Mouse (Mus musculus): Measurements from ENCODE around the gene Dennd2a. TPM values are rescaled to one million over a fixed set of nuclear protein-coding genes. Genes with fewer than 3 reads are reported as not detected.

The Dennd2a gene
- polyA plus RNA-seq, 1 experiment = 4.3 TPM

DNA sequence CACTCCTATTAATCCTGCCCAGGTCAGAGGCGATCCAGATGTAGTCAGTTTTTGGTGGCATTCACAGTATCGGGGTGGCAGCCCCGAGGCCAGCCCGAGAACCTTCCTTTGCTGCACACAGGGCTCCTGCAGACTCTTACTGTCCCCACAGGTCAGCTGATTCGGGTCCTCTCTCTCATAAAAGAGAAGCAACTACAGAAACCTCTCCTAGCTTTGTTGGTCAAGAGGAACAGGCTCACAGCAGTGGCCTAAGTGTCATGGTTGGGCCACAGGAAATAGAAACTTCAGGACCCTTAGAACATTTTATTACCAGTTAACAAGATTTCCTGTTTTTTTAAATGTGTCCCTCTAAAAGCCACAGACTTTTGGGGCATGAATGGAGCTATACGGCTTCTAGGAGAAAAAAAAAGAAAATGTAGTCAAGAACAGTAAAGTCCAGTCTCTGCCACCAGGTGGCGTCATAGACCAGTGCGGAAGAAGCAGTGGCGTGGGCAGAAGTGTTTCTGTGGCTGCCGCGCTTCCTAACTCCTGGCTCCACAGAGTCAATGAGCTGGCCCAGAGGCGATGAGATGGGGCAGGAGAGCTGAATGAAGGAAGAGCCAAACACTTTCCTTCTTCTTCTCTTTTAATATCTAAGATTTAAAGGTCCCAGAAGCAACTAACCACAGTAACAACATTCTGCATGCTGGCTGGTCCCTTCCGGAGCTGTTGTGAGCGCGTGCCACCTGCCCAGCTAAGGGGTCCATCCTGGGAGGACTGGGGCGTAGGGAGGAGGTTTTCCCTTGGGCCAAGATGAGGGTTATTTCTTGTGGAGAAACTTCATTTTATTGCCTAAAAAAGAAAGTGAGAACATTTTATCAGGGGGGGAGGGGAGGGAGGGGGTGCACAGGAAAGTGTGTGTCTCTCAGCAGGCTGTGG lies 94.8 kb downstream of the Dennd2a start:
- TF ChIP-seq POLR2A (IDR thresholded peaks at IDR 0.05; ENCODE audit: borderline replicate concordance, low read depth, low read length) = no peak
- TF ChIP-seq CTCF (IDR thresholded peaks at IDR 0.05; ENCODE audit: low read depth, low read length) = peak; percentile 82
- no peaks in the 10 kb centered on the region for H3K4me1 ChIP-seq (ENCODE audit: control insufficient read depth, insufficient read depth, low read length)
- no peak overlapping the region for H3K27ac ChIP-seq (ENCODE audit: insufficient read depth, low read depth, low read length)
- no peak overlapping the region for H3K4me3 ChIP-seq (ENCODE audit: insufficient read depth, low read length)

DNA sequence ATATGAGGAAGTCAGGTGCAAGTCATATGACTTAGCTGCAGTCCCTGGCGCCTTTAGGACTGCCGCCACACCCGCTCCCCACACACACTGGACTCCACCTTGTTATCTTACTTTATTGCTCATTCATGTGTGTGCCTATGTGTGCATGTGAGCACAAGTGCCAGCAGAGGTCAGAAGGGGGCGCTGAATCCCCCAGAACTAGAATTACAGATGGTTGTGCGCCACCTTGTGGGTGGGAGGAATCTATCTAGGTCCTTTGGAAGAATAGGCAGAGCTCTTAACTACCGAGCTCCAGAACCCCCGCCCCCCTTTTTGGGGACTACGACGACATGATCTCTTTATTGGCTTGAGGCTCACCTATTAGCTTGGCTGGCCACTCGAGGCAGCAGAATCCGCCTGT lies 97.6 kb downstream of the Dennd2a start:
- Histone ChIP-seq H3K4me1 (ENCODE audit: control insufficient read depth, insufficient read depth, low read length) (no peaks in the 10 kb centered on the region), H3K27ac (ENCODE audit: insufficient read depth, low read depth, low read length) (no peak overlapping the region), H3K4me3 (ENCODE audit: insufficient read depth, low read length) (no peak overlapping the region)
- no peak for TF ChIP-seq POLR2A (IDR thresholded peaks at IDR 0.05; ENCODE audit: borderline replicate concordance, low read depth, low read length)
- TF ChIP-seq CTCF (IDR thresholded peaks at IDR 0.05; ENCODE audit: low read depth, low read length) = no peak

DNA sequence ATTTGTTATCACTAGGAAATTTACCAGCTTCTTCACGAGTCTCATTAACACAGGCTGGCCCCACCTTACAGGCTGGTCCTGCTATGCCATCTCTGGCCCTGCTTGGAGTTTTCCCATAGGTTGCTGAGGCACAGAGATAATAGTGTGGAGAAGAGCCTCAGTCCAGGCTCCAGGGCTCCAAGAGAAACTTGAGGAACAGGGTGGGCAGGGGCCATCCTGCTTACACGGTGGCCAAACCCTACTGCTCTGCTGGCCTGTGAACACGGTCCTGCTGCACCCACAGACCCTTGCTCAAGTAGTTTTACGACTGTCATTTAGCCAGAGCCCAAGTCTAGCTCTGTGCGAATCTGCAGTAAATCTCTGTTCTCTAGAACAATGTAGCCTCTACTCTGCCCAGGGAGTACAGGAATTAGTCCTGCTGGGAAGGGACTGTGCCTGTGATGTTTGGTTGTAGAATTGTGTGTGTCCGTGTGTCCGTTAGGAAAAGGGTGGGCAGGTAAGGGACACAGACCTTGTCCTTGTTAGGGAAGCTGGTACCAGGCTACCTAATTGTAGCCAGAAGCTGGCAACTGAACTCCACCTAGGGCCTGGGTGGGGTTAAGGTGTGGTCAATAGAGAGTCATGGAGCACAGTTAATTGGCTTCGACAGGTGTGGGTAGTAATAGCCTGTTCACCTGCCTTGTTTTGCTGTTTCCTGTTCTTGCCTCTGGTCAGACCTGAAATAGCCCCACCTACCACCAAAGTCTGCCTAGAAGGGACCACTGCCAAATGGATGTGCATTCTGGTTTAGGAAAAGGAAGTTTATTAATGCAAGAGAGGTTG lies 102.1 kb downstream of the Dennd2a start:
- H3K4me3 ChIP-seq (ENCODE audit: insufficient read depth, low read length) = no peak overlapping the region
- no peaks in the 10 kb centered on the region for H3K4me1 ChIP-seq (ENCODE audit: control insufficient read depth, insufficient read depth, low read length)
- H3K27ac ChIP-seq (ENCODE audit: insufficient read depth, low read depth, low read length) = no peak overlapping the region
- no peak for TF ChIP-seq POLR2A (IDR thresholded peaks at IDR 0.05; ENCODE audit: borderline replicate concordance, low read depth, low read length)
- TF ChIP-seq CTCF (IDR thresholded peaks at IDR 0.05; ENCODE audit: low read depth, low read length) = no peak

DNA sequence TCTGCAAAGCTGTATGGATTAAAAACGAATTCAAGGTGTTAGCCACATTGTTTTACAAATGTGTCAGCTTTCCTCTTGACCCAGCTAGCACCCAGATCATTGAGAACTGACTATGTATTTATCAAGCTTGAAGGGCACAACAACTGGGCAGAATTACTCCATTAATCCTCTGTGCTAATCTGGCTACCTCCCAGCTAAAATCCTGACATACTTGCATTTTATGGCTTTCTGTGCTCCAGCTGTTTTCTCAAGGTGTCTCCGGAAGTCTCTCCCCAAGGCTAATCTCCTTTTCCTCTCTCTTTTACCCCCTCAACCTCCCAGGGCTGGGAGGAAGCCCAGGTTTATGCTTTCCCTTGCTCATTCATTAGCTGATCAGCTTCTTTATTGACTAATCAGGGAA lies 103.1 kb downstream of the Dennd2a start:
- Histone ChIP-seq H3K27ac (ENCODE audit: insufficient read depth, low read depth, low read length) (no peak overlapping the region), H3K4me1 (ENCODE audit: control insufficient read depth, insufficient read depth, low read length) (no peaks in the 10 kb centered on the region), H3K4me3 (ENCODE audit: insufficient read depth, low read length) (no peak overlapping the region)
- TF ChIP-seq CTCF (IDR thresholded peaks at IDR 0.05; ENCODE audit: low read depth, low read length) = no peak
- no peak for TF ChIP-seq POLR2A (IDR thresholded peaks at IDR 0.05; ENCODE audit: borderline replicate concordance, low read depth, low read length)

DNA sequence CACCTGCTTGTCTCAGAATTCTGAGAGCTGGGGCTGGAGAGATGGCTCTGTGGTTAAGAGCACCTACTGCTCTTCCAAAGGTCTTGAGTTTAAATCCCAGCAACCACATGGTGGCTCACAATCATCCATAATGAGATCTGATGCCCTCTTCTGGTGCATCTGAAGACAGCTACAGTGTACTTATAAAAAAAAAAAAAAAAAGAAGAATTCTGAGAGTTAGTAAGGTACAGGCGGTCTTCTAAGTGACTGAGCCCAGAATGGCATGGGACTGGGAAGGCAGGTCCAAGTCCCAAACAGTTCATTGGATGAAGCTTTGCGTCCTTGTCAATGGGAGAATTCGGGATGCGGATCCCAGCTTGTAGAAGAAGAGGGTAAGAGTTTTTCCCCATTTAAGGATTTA lies 104.1 kb downstream of the Dennd2a start:
- no peak overlapping the region for H3K4me3 ChIP-seq (ENCODE audit: insufficient read depth, low read length)
- peaks cover 2% of the 10 kb centered on the region for H3K4me1 ChIP-seq (ENCODE audit: control insufficient read depth, insufficient read depth, low read length)
- TF ChIP-seq CTCF (IDR thresholded peaks at IDR 0.05; ENCODE audit: low read depth, low read length) (no peak), POLR2A (IDR thresholded peaks at IDR 0.05; ENCODE audit: borderline replicate concordance, low read depth, low read length) (no peak)
- H3K27ac ChIP-seq (ENCODE audit: insufficient read depth, low read depth, low read length) = no peak overlapping the region

DNA sequence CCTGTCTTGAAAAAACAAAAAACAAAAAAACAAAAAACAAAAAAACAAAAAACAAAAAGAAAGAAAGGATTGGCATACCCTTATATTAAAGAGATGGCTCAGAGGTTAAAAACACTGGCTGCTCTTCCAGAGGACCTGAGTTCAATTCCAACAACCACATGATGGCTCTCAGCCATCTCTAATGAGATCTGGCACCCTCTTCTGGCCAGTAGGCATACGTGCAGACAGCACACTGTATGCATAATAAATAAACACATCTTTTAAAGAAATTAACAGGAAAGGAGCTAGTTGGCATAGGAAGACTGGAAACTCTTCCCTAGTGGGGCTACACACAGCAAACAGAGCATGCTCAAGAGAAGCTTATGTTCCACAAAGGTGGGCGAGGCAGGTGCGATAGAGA lies 106.6 kb downstream of the Dennd2a start:
- H3K4me1 ChIP-seq (ENCODE audit: control insufficient read depth, insufficient read depth, low read length) = peaks cover 14% of the 10 kb centered on the region

DNA sequence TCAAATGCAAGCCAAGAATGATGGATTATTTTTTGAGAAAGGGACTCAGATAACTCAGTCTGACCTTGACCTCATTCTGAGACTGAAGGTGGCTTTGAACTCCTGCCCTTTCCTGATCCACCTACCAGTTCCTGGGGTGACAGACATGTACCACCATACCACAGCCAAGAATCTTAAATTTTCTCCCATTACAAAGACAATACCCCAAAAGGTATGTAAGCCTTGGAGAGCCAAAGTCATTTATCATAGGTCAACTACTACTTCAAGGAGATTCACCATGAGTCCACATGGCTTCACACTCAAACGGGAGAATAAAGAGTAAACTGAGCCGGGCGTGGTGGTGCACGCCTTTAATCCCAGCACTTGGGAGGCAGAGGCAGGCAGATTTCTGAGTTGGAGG lies 107.1 kb downstream of the Dennd2a start:
- TF ChIP-seq POLR2A (IDR thresholded peaks at IDR 0.05; ENCODE audit: borderline replicate concordance, low read depth, low read length) = no peak
- TF ChIP-seq CTCF (IDR thresholded peaks at IDR 0.05; ENCODE audit: low read depth, low read length) = no peak
- no peak overlapping the region for H3K4me3 ChIP-seq (ENCODE audit: insufficient read depth, low read length)
- no peak overlapping the region for H3K27ac ChIP-seq (ENCODE audit: insufficient read depth, low read depth, low read length)
- H3K4me1 ChIP-seq (ENCODE audit: control insufficient read depth, insufficient read depth, low read length) = peaks cover 14% of the 10 kb centered on the region

More for the DNA sequence above, 106.6 kb downstream of the Dennd2a start:
- TF ChIP-seq CTCF (IDR thresholded peaks at IDR 0.05; ENCODE audit: low read depth, low read length) (no peak), POLR2A (IDR thresholded peaks at IDR 0.05; ENCODE audit: borderline replicate concordance, low read depth, low read length) (no peak)
- no peak overlapping the region for H3K4me3 ChIP-seq (ENCODE audit: insufficient read depth, low read length)
- no peak overlapping the region for H3K27ac ChIP-seq (ENCODE audit: insufficient read depth, low read depth, low read length)

DNA sequence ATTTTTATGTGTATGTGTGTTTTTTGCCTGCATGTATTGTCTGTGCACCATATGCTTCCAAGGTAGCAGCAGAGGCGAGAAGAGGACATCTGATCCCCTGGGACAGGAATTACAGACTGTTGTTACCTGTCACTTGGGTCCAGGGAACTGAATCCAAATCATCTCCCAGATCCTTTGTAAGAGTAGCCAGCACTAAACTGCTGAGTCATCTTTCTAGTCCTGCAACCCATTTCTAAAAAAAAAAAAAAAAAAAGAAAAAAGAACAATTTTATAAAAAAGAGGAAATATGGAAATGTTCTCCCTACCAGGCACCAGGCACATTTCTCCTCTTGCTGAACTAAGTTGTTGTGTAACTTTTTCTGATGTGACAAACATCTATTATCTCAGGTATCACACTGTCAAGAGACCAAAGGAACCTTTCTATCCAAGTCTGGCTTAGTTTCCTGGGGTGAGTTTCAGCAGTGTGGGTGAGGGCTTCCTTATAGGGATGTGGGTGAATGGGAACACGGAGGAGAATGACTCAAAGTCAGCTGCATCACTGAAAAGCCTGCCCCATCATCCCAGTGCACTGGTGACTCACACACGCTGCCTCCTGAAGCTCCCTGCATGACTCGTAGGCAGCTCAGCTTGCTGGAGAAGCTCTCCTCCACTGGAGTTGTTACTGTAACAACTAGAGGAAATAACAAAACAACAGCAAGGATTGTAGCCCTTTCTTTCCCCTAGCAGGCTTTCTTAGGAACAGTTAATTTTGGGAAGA lies 110.1 kb downstream of the Dennd2a start:
- peaks cover 14% of the 10 kb centered on the region for H3K4me1 ChIP-seq (ENCODE audit: control insufficient read depth, insufficient read depth, low read length)
- TF ChIP-seq POLR2A (IDR thresholded peaks at IDR 0.05; ENCODE audit: borderline replicate concordance, low read depth, low read length) (no peak), CTCF (IDR thresholded peaks at IDR 0.05; ENCODE audit: low read depth, low read length) (no peak)
- peak overlapping the region; percentile 87 for H3K27ac ChIP-seq (ENCODE audit: insufficient read depth, low read depth, low read length)
- H3K4me3 ChIP-seq (ENCODE audit: insufficient read depth, low read length) = no peak overlapping the region; the same call in 1 of the 2 replicates

DNA sequence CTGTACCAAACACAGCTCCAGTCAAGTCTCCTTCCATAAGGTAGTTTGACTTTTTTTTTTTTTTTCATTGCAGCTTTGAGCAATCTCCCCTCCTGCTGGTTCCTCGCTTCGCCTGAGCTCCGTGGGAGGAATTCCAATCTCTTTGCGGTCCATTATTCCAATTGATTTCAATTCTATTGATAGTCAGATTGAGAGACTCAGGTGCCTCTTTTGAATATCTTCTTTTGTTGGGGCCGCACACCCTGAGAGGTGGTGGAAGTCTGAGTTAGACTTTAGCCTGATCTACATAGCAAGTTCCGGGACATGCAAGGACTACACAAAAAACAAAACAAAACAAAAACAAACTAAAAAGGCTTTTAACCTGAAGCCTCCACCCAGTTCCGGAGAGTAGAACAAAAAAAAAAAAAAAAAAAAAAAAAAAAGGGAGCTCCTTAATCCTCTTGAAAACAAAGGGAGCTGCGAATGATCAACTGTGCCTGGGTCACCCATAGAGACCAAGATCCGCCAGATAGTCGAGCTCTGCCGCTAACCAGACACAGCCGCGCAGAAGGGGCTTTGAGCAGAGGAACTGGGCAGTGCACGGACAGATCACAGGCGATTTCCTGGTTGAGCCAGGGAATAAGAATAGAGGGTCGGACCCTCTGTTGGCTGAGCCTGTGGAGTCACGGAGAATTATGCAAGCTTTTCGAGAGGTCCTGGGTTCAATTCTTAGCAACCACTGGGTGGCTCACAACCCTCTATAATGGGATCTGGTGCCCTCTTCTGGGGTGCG lies 111.7 kb downstream of the Dennd2a start:
- Histone ChIP-seq H3K4me1 (ENCODE audit: control insufficient read depth, insufficient read depth, low read length) (peaks cover 14% of the 10 kb centered on the region), H3K4me3 (ENCODE audit: insufficient read depth, low read length) (no peak overlapping the region), H3K27ac (ENCODE audit: insufficient read depth, low read depth, low read length) (no peak overlapping the region)
- TF ChIP-seq CTCF (IDR thresholded peaks at IDR 0.05; ENCODE audit: low read depth, low read length) = no peak
- no peak for TF ChIP-seq POLR2A (IDR thresholded peaks at IDR 0.05; ENCODE audit: borderline replicate concordance, low read depth, low read length)
